Comparison of ENCODE assay signal across 8 mouse cellular contexts in the genomic region with DNA sequence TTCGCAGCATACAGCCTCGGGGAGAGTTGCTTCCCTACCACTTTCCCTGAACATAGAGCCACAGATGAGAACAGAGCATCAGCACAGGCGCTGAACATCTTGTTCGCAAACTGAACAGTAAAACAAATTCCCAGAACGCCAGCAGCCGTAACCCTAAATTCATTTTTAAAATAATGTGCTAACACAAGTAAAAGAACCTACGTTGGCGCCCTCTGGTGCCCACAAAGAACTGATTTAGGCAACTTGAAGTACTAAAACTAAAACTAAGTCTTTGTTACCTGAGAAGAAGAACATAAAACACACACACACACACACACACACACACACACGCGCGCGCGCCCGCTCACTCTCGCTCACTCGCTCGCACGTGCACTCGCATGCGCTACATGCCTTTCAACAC.
DNase-seq lines count a peak whose midpoint lies in the region; ATAC-seq and TF ChIP-seq lines count a peak whose summit lies in the region.

No protein-coding gene starts in this region.

- H3K27me3 ChIP-seq in intestine, postnatal 0 days (replicated peaks; ENCODE audit: control insufficient read depth, insufficient read depth, low read length), result no peaks in the 10 kb centered on the region
- no peaks in the 10 kb centered on the region for H3K27me3 ChIP-seq in intestine, embryonic 16.5 days (replicated peaks; ENCODE audit: control insufficient read depth, insufficient read depth, low read length)

- no peak overlapping the region for H3K9ac ChIP-seq in intestine, postnatal 0 days (ENCODE audit: low read depth, low read length)
- no peak overlapping the region for H3K9ac ChIP-seq in intestine, embryonic 16.5 days (ENCODE audit: low read depth, low read length)

- no peak for ATAC-seq in intestine, postnatal 0 days
- no peak for ATAC-seq in intestine, embryonic 16.5 days

- peak overlapping the region; percentile 30 for H3K4me2 ChIP-seq in intestine, postnatal 0 days (replicated peaks; ENCODE audit: low read depth)
- no peak overlapping the region for H3K4me2 ChIP-seq in intestine, embryonic 16.5 days (ENCODE audit: low read depth, low read length)

- H3K4me3 ChIP-seq in intestine, postnatal 0 days (ENCODE audit: low read depth, low read length), result no peak overlapping the region
- H3K4me3 ChIP-seq in intestine, embryonic 16.5 days (ENCODE audit: low read length), result no peak overlapping the region

- DNase-seq in R1 (ENCODE audit: low read depth, low spot score), result peak; percentile 37
- DNase-seq in cerebellum, postnatal 36 days, result peak; percentile 21 to 30
- peak; percentile 23 to 75 for DNase-seq in layer of hippocampus, adult 8-10 months (ENCODE audit: low spot score in 2 of 2)
- peak; percentile 14 for DNase-seq in lung, postnatal 25 days (ENCODE audit: low spot score)
- no peak for DNase-seq in B cell, adult 2 months
- DNase-seq in gastrocnemius, postnatal 25 days, result no peak

- peak; percentile 64 for TF ChIP-seq CTCF in intestine, postnatal 0 days (IDR thresholded peaks at IDR 0.05; ENCODE audit: low read depth)

- H3K27ac ChIP-seq in intestine, postnatal 0 days (ENCODE audit: low read depth, low read length), result no peak overlapping the region
- no peak overlapping the region for H3K27ac ChIP-seq in intestine, embryonic 16.5 days (ENCODE audit: low read length)

- WGBS in intestine, postnatal 0 days, result 61% methylated on average over 20 of the region's 20 CpGs
- 63% methylated on average over 20 of the region's 20 CpGs for WGBS in intestine, embryonic 16.5 days

- H3K9me3 ChIP-seq in intestine, postnatal 0 days (ENCODE audit: control insufficient read depth), result no peaks in the 10 kb centered on the region
- no peaks in the 10 kb centered on the region for H3K9me3 ChIP-seq in intestine, embryonic 16.5 days (ENCODE audit: control insufficient read depth, low read length)

- no peaks in the 10 kb centered on the region for H3K36me3 ChIP-seq in intestine, postnatal 0 days (ENCODE audit: control insufficient read depth, insufficient read depth)
- no peaks in the 10 kb centered on the region for H3K36me3 ChIP-seq in intestine, embryonic 16.5 days (ENCODE audit: control insufficient read depth, insufficient read depth, low read length)

- H3K4me1 ChIP-seq in intestine, postnatal 0 days (replicated peaks; ENCODE audit: control insufficient read depth, insufficient read depth, low read length), result no peaks in the 10 kb centered on the region
- H3K4me1 ChIP-seq in intestine, embryonic 16.5 days (ENCODE audit: control insufficient read depth, insufficient read depth, low read length), result no peaks in the 10 kb centered on the region

Comparison
In these comparisons a context has a peak if more than half of its experiments do, and no peak if none do; other contexts are left out.
1. DNase-seq: peak in R1 (single experiment), cerebellum, postnatal 36 days (2 of 2), layer of hippocampus, adult 8-10 months (2 of 2) and lung, postnatal 25 days (single experiment); none in B cell, adult 2 months (0 of 2) and gastrocnemius, postnatal 25 days (single experiment).